Mouse (Mus musculus) intestine, embryonic 16.5 days (tissue): ENCODE results near the gene Pacsin3. TPM values are rescaled to one million over a fixed set of nuclear protein-coding genes. Genes with fewer than 3 reads are reported as not detected.

Experiments
- ATAC-seq: fragments of 200-750 bp; cut with Nextera tagmentation; 2 replicates; pipeline ENCODE4 v1.8.0; 2017; ENCODE audit warnings: moderate TSS enrichment, moderate library complexity
- H3K27ac ChIP-seq: fragments of 300-500 bp; sonication (generic); 2 replicates; pipeline ENCODE4 v1.5.1; 2014; ENCODE audit warnings: mild to moderate bottlenecking, low read length
- H3K27me3 ChIP-seq: fragments of 300-500 bp; sonication (generic); replicated peaks from 2 replicates; pipeline ENCODE4 v1.6.1; 2014; ENCODE audit warnings: low read length, control low read depth, mixed read lengths; ENCODE audit not compliant: control insufficient read depth, insufficient read depth
- H3K36me3 ChIP-seq: fragments of 300-500 bp; sonication (generic); 2 replicates; pipeline ENCODE4 v1.6.1; 2014; ENCODE audit warnings: low read length, control low read depth; ENCODE audit not compliant: control insufficient read depth, insufficient read depth
- H3K4me1 ChIP-seq: fragments of 300-500 bp; sonication (generic); 2 replicates; pipeline ENCODE4 v1.6.1; 2014; ENCODE audit warnings: low read length, control low read depth, mixed read lengths; ENCODE audit not compliant: control insufficient read depth, insufficient read depth
- H3K4me2 ChIP-seq: fragments of 300-500 bp; sonication (generic); 2 replicates; pipeline ENCODE4 v1.6.1; 2014; ENCODE audit warnings: low read depth, low read length, control low read depth
- H3K4me3 ChIP-seq: fragments of 300-500 bp; sonication (generic); 2 replicates; pipeline ENCODE4 v1.5.1; 2014; ENCODE audit warnings: mild to moderate bottlenecking, low read length
- H3K9ac ChIP-seq: fragments of 300-500 bp; sonication (generic); 2 replicates; pipeline ENCODE4 v1.6.1; 2014; ENCODE audit warnings: low read depth, low read length
- H3K9me3 ChIP-seq: fragments of 300-500 bp; sonication (generic); 2 replicates; pipeline ENCODE4 v1.6.1; 2016; ENCODE audit warnings: low read length, control low read depth; ENCODE audit not compliant: control insufficient read depth
- WGBS: fragments of 180-500 bp; shearing (Covaris S2); extraction: QIAGEN DNeasy Blood & Tissue Kit; methylation state at CpG from one replicate; pipeline ENCODE4 v1.1.7; 2014; 5-methylcytosine and 5-hydroxymethylcytosine counted together
- polyA plus RNA-seq: library from polyadenylated mRNA; unstranded; fragments of >200 nt; fragmentation: Nextera tagmentation; extraction: Ambion mirVana; gene quantifications from 2 replicates; pipeline ENCODE4 v1.2.1, GENCODE M21; 2015

The Pacsin3 gene
- polyA plus RNA-seq, 1 experiment from 2014 or later = 21.0 TPM

DNA sequence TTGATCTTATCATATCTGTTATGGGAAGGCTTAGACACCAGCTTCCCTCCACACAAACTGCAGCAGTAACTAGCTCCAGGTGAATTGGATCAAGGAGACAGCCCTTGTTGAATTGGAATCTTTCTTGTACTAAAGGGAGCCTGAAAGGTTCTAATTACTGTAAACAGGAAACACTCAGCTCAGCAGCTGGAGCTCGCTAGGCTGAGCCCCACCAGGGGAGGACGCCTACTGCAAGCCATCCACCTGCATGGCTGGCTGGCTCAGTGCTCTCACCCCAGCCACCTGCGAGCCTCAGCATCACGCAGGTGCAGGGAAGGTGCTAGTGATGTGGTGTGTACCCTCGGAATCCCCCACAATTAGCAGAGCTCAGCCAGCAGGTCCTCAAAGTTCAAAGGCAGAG is 52.9 kb downstream of the Pacsin3 start:
- Histone ChIP-seq H3K4me1 (peaks cover 10% of the 10 kb centered on the region), H3K27me3 (no peaks in the 10 kb centered on the region), H3K4me2 (no peak overlapping the region), H3K9ac (no peak overlapping the region), H3K36me3 (no peaks in the 10 kb centered on the region), H3K27ac (peak overlapping the region; percentile 60), H3K4me3 (no peak overlapping the region), H3K9me3 (no peaks in the 10 kb centered on the region)
- WGBS = 27% methylated on average over 5 of the region's 5 CpGs
- ATAC-seq = peak; percentile 16; the same call in 1 of the 2 replicates

DNA sequence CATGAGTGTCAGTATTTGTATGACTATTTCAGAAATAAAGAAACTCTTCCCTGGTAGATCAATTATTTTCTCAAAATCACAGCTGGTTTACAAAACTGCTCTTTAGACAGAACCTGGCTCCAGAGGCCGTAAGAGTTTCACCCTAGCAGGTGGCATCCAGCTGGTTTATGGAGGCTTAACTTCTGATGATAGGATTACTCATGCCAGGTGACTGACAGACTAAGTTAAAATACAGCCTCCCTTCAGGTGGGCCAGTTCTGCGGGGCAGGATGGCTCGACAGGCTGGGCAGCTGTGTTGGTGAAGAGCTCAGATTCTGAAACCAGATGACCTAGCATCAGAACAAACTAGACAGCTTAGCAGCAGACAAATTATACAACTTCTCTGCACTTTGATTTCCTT is 53.8 kb downstream of the Pacsin3 start:
- ATAC-seq = no peak
- no peaks in the 10 kb centered on the region for H3K36me3 ChIP-seq
- peaks cover 10% of the 10 kb centered on the region for H3K4me1 ChIP-seq
- H3K4me3 ChIP-seq = no peak overlapping the region
- 57% methylated on average over 3 of the region's 3 CpGs for WGBS
- H3K27me3 ChIP-seq = no peaks in the 10 kb centered on the region
- no peak overlapping the region for H3K4me2 ChIP-seq
- H3K9ac ChIP-seq = no peak overlapping the region
- no peaks in the 10 kb centered on the region for H3K9me3 ChIP-seq
- 0 out of 2 replicates have a peak overlapping the region, but pooled peaks have one; percentile 8 for H3K27ac ChIP-seq

DNA sequence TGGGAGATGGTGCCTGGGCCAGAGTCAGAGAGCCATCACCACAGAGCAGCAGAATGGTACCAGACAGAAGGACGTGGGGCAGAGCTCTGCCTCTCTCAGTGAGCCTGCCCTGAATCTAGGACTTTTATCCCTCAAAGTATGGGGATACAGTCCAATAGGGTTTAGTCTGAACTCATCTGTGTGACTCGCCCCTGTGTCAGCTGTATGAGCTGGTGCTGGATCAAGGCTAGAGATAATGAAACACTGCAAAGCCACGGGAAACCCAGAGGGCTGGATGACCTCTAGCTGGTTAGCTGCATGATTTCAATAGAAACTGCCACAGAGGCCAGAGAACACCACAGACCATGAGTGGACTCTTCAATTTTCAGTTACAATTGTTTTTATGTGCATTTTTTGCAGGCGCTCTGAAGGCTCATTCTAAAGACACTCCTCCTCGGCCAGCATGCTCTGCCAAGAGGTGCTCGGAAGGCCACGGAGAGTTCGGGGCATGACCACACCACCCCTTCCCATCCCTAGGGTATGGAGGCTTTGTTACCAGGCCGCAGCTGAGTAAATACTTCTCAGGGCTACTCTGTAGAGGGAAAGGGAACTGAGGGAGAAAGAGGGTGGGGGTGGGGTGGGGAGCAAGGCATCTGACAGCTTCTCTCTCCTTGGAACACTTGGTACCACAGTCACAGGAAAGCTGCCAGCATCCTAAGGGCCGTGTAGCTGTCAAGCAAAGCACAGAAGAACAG is 57.0 kb downstream of the Pacsin3 start:
- peaks cover 10% of the 10 kb centered on the region for H3K4me1 ChIP-seq
- H3K27ac ChIP-seq = 0 out of 2 replicates have a peak overlapping the region, but pooled peaks have one; percentile 7
- H3K4me3 ChIP-seq = no peak overlapping the region
- H3K9ac ChIP-seq = no peak overlapping the region
- no peaks in the 10 kb centered on the region for H3K36me3 ChIP-seq
- H3K4me2 ChIP-seq = no peak overlapping the region
- no peaks in the 10 kb centered on the region for H3K27me3 ChIP-seq
- WGBS = 47% methylated on average over 10 of the region's 10 CpGs
- ATAC-seq = peak; percentile 40
- no peaks in the 10 kb centered on the region for H3K9me3 ChIP-seq

DNA sequence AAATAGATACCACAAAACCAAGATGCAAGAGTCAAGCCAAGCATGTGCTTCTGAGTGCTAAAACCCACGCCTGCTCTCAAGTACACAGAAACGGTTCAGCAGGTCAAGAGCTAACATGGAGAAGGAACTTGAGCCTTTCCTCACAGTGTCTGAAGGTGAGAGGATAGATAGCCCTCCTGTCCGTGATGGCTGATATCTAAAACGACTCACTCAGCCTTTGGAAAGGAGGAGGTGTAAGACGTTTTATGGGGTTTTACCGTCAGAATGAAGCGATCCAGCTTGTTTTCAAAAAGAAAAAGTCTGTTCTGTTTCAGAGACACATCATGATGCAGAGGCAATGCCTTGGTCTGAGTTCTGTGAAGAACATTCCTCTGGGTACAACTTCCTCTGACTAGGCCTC is 58.4 kb downstream of the Pacsin3 start:
- H3K4me2 ChIP-seq = no peak overlapping the region
- 75% methylated on average over 7 of the region's 7 CpGs for WGBS
- no peak overlapping the region for H3K4me3 ChIP-seq
- no peaks in the 10 kb centered on the region for H3K27me3 ChIP-seq
- H3K27ac ChIP-seq = no peak overlapping the region
- H3K9me3 ChIP-seq = no peaks in the 10 kb centered on the region
- H3K4me1 ChIP-seq = peaks cover 5% of the 10 kb centered on the region; the same call in 1 of the 2 replicates
- H3K36me3 ChIP-seq = no peaks in the 10 kb centered on the region
- no peak overlapping the region for H3K9ac ChIP-seq
- no peak for ATAC-seq

Other genes starting within 250 kb of the Pacsin3 start
- gene Rapsn, start 220.3 kb upstream of the Pacsin3 start, polyA plus RNA-seq = 0.72 and 0.94 TPM in 2 replicates
- gene Psmc3, start 201.9 kb upstream of the Pacsin3 start, polyA plus RNA-seq = 238 and 252 TPM in 2 replicates
- 30.2 and 32.3 TPM in 2 replicates for gene Slc39a13, start 185.5 kb upstream of the Pacsin3 start, polyA plus RNA-seq
- gene Spi1, start 173.6 kb upstream of the Pacsin3 start, polyA plus RNA-seq = 4.2 and 6.1 TPM in 2 replicates
- 0.06 TPM in 1 of 2 replicates, not detected in the other for gene Mybpc3, start 137.8 kb upstream of the Pacsin3 start, polyA plus RNA-seq
- 8.5 and 8.9 TPM in 2 replicates for gene Madd, start 72.1 kb upstream of the Pacsin3 start, polyA plus RNA-seq
- gene Nr1h3, start 53.1 kb upstream of the Pacsin3 start, polyA plus RNA-seq = 21.8 and 24.2 TPM in 2 replicates
- gene Acp2, start 53.1 kb upstream of the Pacsin3 start, polyA plus RNA-seq = 20.4 and 22.9 TPM in 2 replicates
- gene Ddb2, start 19.0 kb upstream of the Pacsin3 start, polyA plus RNA-seq = 14.4 and 15.2 TPM in 2 replicates
- gene Arfgap2, start 9.0 kb downstream of the Pacsin3 start, polyA plus RNA-seq = 68.4 and 73.1 TPM in 2 replicates
- 34.6 and 36.0 TPM in 2 replicates for gene 1110051M20Rik, start 188.8 kb downstream of the Pacsin3 start, polyA plus RNA-seq
- 8.2 and 8.3 TPM in 2 replicates for gene Lrp4, start 201.6 kb downstream of the Pacsin3 start, polyA plus RNA-seq